Mouse (Mus musculus): ENCODE measurements around the gene Tomm34. TPM values are rescaled to one million over a fixed set of nuclear protein-coding genes. Genes with fewer than 3 reads are reported as not detected.

Tomm34 gene
- polyA plus RNA-seq, 1 experiment from 2014 or later = 55.8 TPM

Other genes with a start within 250 kb of the Tomm34 start
- not detected in 2 replicates for gene Kcnk15, start 217.5 kb downstream of the Tomm34 start, polyA plus RNA-seq (2014; fragmentation: Nextera tagmentation; extraction: Ambion mirVana)
- 0.32 and 0.35 TPM in 2 replicates for gene Rims4, start 152.5 kb downstream of the Tomm34 start, polyA plus RNA-seq (2014; fragmentation: Nextera tagmentation; extraction: Ambion mirVana)
- gene Ywhab, start 76.2 kb downstream of the Tomm34 start, polyA plus RNA-seq (2014; fragmentation: Nextera tagmentation; extraction: Ambion mirVana) = 276 and 293 TPM in 2 replicates
- gene Pabpc1l, start 45.7 kb downstream of the Tomm34 start, polyA plus RNA-seq (2014; fragmentation: Nextera tagmentation; extraction: Ambion mirVana) = 2.8 and 4.9 TPM in 2 replicates
- gene Stk4, start 847 bp downstream of the Tomm34 start, polyA plus RNA-seq (2014; fragmentation: Nextera tagmentation; extraction: Ambion mirVana) = 22.3 and 24.4 TPM in 2 replicates
- gene Kcns1, start 99.9 kb upstream of the Tomm34 start, polyA plus RNA-seq (2014; fragmentation: Nextera tagmentation; extraction: Ambion mirVana) = 0.85 and 1.2 TPM in 2 replicates
- 0.48 and 0.96 TPM in 2 replicates for gene Wfdc5, start 111.6 kb upstream of the Tomm34 start, polyA plus RNA-seq (2014; fragmentation: Nextera tagmentation; extraction: Ambion mirVana)
- 0.28 TPM in 1 of 2 replicates, not detected in the other for gene Wfdc12, start 119.4 kb upstream of the Tomm34 start, polyA plus RNA-seq (2014; fragmentation: Nextera tagmentation; extraction: Ambion mirVana)
- gene Wfdc15a, start 129.0 kb upstream of the Tomm34 start, polyA plus RNA-seq (2014; fragmentation: Nextera tagmentation; extraction: Ambion mirVana) = not detected in 2 replicates
- gene Wfdc15b, start 150.5 kb upstream of the Tomm34 start, polyA plus RNA-seq (2014; fragmentation: Nextera tagmentation; extraction: Ambion mirVana) = 0.39 TPM in 1 of 2 replicates, not detected in the other
- not detected in 2 replicates for gene Svs2, start 167.3 kb upstream of the Tomm34 start, polyA plus RNA-seq (2014; fragmentation: Nextera tagmentation; extraction: Ambion mirVana)
- gene Svs3b, start 185.5 kb upstream of the Tomm34 start, polyA plus RNA-seq (2014; fragmentation: Nextera tagmentation; extraction: Ambion mirVana) = not detected in 2 replicates
- gene Svs4, start 207.3 kb upstream of the Tomm34 start, polyA plus RNA-seq (2014; fragmentation: Nextera tagmentation; extraction: Ambion mirVana) = not detected in 2 replicates
- gene Svs3a, start 218.1 kb upstream of the Tomm34 start, polyA plus RNA-seq (2014; fragmentation: Nextera tagmentation; extraction: Ambion mirVana) = not detected in 2 replicates
- gene Svs6, start 245.6 kb upstream of the Tomm34 start, polyA plus RNA-seq (2014; fragmentation: Nextera tagmentation; extraction: Ambion mirVana) = not detected in 2 replicates